Mouse (Mus musculus) heart, embryonic 14.5 days (tissue): Measurements from ENCODE around the gene Ptcra. TPM values are rescaled to one million over a fixed set of nuclear protein-coding genes. Genes with fewer than 3 reads are reported as not detected.

Experiments
- ATAC-seq: fragments of 200-750 bp; cut with Nextera tagmentation; 2 replicates; pipeline ENCODE4 v1.8.0; 2017; ENCODE audit warnings: low read depth, moderate TSS enrichment; ENCODE audit not compliant: insufficient number of reproducible peaks, insufficient read depth, low FRiP score
- H3K27ac ChIP-seq, 2 experiments: fragments of 200-500 bp in 1 of 2; fragments of 300-500 bp in 1 of 2; sonication (generic) in 1 of 2; replicated peaks in 1 of 2; 2 replicates each; pipeline ENCODE4 v1.5.1; 2012 to 2014; ENCODE audit warnings: low read depth in 2 of 2, low read length in 2 of 2, control low read depth in 1 of 2, mild to moderate bottlenecking in 1 of 2, mixed read lengths in 1 of 2; ENCODE audit not compliant: control insufficient read depth in 1 of 2, insufficient read depth in 1 of 2
- H3K27me3 ChIP-seq: fragments of 300-500 bp; sonication (generic); 2 replicates; pipeline ENCODE4 v1.6.1; 2014; ENCODE audit warnings: mild to moderate bottlenecking, low read length, control low read depth; ENCODE audit not compliant: control insufficient read depth, insufficient read depth
- H3K36me3 ChIP-seq: fragments of 300-500 bp; sonication (generic); 2 replicates; pipeline ENCODE4 v1.6.1; 2014; ENCODE audit warnings: mild to moderate bottlenecking, control low read depth, low read length, mixed read lengths; ENCODE audit not compliant: control insufficient read depth, insufficient read depth
- H3K4me1 ChIP-seq, 2 experiments: fragments of 200-500 bp in 1 of 2; fragments of 300-500 bp in 1 of 2; sonication (generic) in 1 of 2; 2 replicates each; pipeline ENCODE4 v1.6.1; 2012 to 2014; ENCODE audit warnings: low read length in 2 of 2, control low read depth in 1 of 2, mixed read lengths in 1 of 2; ENCODE audit not compliant: control insufficient read depth in 2 of 2, insufficient read depth in 2 of 2
- H3K4me2 ChIP-seq: fragments of 300-500 bp; sonication (generic); 2 replicates; pipeline ENCODE4 v1.6.1; 2014; ENCODE audit warnings: mild to moderate bottlenecking, low read length
- H3K4me3 ChIP-seq, 2 experiments: fragments of 200-500 bp in 1 of 2; fragments of 300-500 bp in 1 of 2; sonication (generic) in 1 of 2; 2 replicates each; pipeline ENCODE4 v1.5.1; 2012 to 2014; ENCODE audit warnings: low read length in 2 of 2, mild to moderate bottlenecking in 2 of 2, control low read depth in 1 of 2, low read depth in 1 of 2, moderate library complexity in 1 of 2; ENCODE audit not compliant: control insufficient read depth in 1 of 2, insufficient read depth in 1 of 2
- H3K9ac ChIP-seq: fragments of 300-500 bp; sonication (generic); 2 replicates; pipeline ENCODE4 v1.6.1; 2014; ENCODE audit warnings: mild to moderate bottlenecking, low read length
- H3K9me3 ChIP-seq: fragments of 300-500 bp; sonication (generic); 2 replicates; pipeline ENCODE4 v1.6.1; 2016; ENCODE audit warnings: low read length, control low read depth; ENCODE audit not compliant: control insufficient read depth
- WGBS: fragments of 180-500 bp; shearing (Covaris S2); extraction: QIAGEN DNeasy Blood & Tissue Kit; methylation state at CpG from one replicate; pipeline ENCODE4 v1.1.7; 2014; 5-methylcytosine and 5-hydroxymethylcytosine counted together
- polyA plus RNA-seq: library from polyadenylated mRNA; unstranded; fragments of >200 nt; fragmentation: Nextera tagmentation; extraction: Ambion mirVana; gene quantifications from 2 replicates; pipeline ENCODE4 v1.2.1, GENCODE M21; 2014

Ptcra gene
- polyA plus RNA-seq, result 0.15 TPM in 1 of 2 replicates, not detected in the other

GRCm38 (mm10) chr17:46763544-46763943, at the start of gene Ptcra:
Ptcra (minus strand) TSS chr17:46763712.
- H3K27ac ChIP-seq, result no peak within 1 kb of the TSS
- no peak within 1 kb of the TSS for H3K9ac ChIP-seq
- H3K4me2 ChIP-seq, result no peak within 1 kb of the TSS
- H3K27me3 ChIP-seq, result no peaks in the 10 kb centered on the region
- no peaks in the 10 kb centered on the region for H3K36me3 ChIP-seq
- WGBS, result 40% methylated on average over 2 of the region's 2 CpGs
- H3K4me3 ChIP-seq, result no peak within 1 kb of the TSS
- no peaks in the 10 kb centered on the region for H3K9me3 ChIP-seq
- no peak for ATAC-seq
- no peaks in the 10 kb centered on the region for H3K4me1 ChIP-seq

- no peaks in the 10 kb centered on the region for H3K9me3 ChIP-seq
- no peaks in the 10 kb centered on the region for H3K27me3 ChIP-seq
- 87% methylated on average over 1 of the region's 1 CpGs for WGBS
- H3K4me2 ChIP-seq, result no peak overlapping the region
- peaks cover 2 to 7% of the 10 kb centered on the region in 2 experiments; a peak in 1 of 4 replicates for H3K4me1 ChIP-seq
- H3K4me3 ChIP-seq, result no peak overlapping the region
- no peak for ATAC-seq
- no peak overlapping the region for H3K9ac ChIP-seq
- no peak overlapping the region for H3K27ac ChIP-seq
- peaks cover 70% of the 10 kb centered on the region for H3K36me3 ChIP-seq
These were observed 48.9 kb upstream of the Ptcra start for GRCm38 (mm10) chr17:46812442-46812841.

- peaks cover 2 to 7% of the 10 kb centered on the region in 2 experiments; a peak in 1 of 4 replicates for H3K4me1 ChIP-seq
- no peak for ATAC-seq
- H3K36me3 ChIP-seq, result peaks cover 80% of the 10 kb centered on the region
- H3K27ac ChIP-seq, result no peak overlapping the region
- H3K27me3 ChIP-seq, result no peaks in the 10 kb centered on the region
- H3K9me3 ChIP-seq, result no peaks in the 10 kb centered on the region
- WGBS, result 93% methylated on average over 3 of the region's 3 CpGs
- no peak overlapping the region for H3K9ac ChIP-seq
- no peak overlapping the region for H3K4me3 ChIP-seq
- H3K4me2 ChIP-seq, result no peak overlapping the region
These were observed 47.2 kb upstream of the Ptcra start for GRCm38 (mm10) chr17:46810672-46811071.

GRCm38 (mm10) chr17:46809131-46809830, 45.8 kb upstream of the Ptcra start:
- H3K27me3 ChIP-seq, result no peaks in the 10 kb centered on the region
- H3K9me3 ChIP-seq, result no peaks in the 10 kb centered on the region
- no peak overlapping the region for H3K4me2 ChIP-seq
- peaks cover 85% of the 10 kb centered on the region for H3K36me3 ChIP-seq
- 63% methylated on average over 6 of the region's 6 CpGs for WGBS
- no peak for ATAC-seq
- no peak overlapping the region for H3K4me3 ChIP-seq
- no peak overlapping the region for H3K9ac ChIP-seq
- H3K27ac ChIP-seq, result peak overlapping the region; percentile 49 to 65; a peak in 3 of 4 replicates
- H3K4me1 ChIP-seq, result peaks cover 2 to 7% of the 10 kb centered on the region in 2 experiments; a peak in 1 of 4 replicates

- no peak for ATAC-seq
- no peak overlapping the region for H3K27ac ChIP-seq
- H3K36me3 ChIP-seq, result peaks cover 78% of the 10 kb centered on the region
- no peaks in the 10 kb centered on the region for H3K27me3 ChIP-seq
- H3K9me3 ChIP-seq, result no peaks in the 10 kb centered on the region
- H3K4me1 ChIP-seq, result peaks cover 2 to 7% of the 10 kb centered on the region in 2 experiments; a peak in 1 of 4 replicates
- H3K4me2 ChIP-seq, result no peak overlapping the region
- no peak overlapping the region for H3K9ac ChIP-seq
- no peak overlapping the region for H3K4me3 ChIP-seq
- WGBS, result 87% methylated on average over 10 of the region's 10 CpGs
These were observed 44.9 kb upstream of the Ptcra start for GRCm38 (mm10) chr17:46808376-46808775.

GRCm38 (mm10) chr17:46801761-46802160, 38.2 kb upstream of the Ptcra start:
- Histone ChIP-seq H3K9ac (no peak overlapping the region), H3K4me2 (no peak overlapping the region), H3K4me1 (no peaks in the 10 kb centered on the region), H3K27me3 (no peaks in the 10 kb centered on the region), H3K27ac (no peak overlapping the region), H3K36me3 (peaks cover 63% of the 10 kb centered on the region), H3K9me3 (no peaks in the 10 kb centered on the region), H3K4me3 (no peak overlapping the region)
- 80% methylated on average over 6 of the region's 6 CpGs for WGBS
- ATAC-seq, result no peak

GRCm38 (mm10) chr17:46799680-46800079, 36.2 kb upstream of the Ptcra start:
- H3K36me3 ChIP-seq, result peaks cover 42% of the 10 kb centered on the region
- no peaks in the 10 kb centered on the region for H3K9me3 ChIP-seq
- ATAC-seq, result no peak
- H3K4me3 ChIP-seq, result no peak overlapping the region
- H3K4me1 ChIP-seq, result 0 out of 4 replicates have a peak, but pooled peaks cover 0 to 2% of the 10 kb centered on the region in 2 experiments
- 82% methylated on average over 10 of the region's 10 CpGs for WGBS
- no peak overlapping the region for H3K27ac ChIP-seq
- H3K4me2 ChIP-seq, result no peak overlapping the region
- no peak overlapping the region for H3K9ac ChIP-seq
- H3K27me3 ChIP-seq, result no peaks in the 10 kb centered on the region
